Mouse (Mus musculus) neural tube, embryonic 11.5 days (tissue): ENCODE data around the gene Dync1i1. TPM values are rescaled to one million over a fixed set of nuclear protein-coding genes. Genes with fewer than 3 reads are reported as not detected.

Source experiments
- ATAC-seq: fragments of 200-750 bp; cut with Nextera tagmentation; 2 replicates; pipeline ENCODE4 v1.8.0; 2017; ENCODE audit warnings: moderate number of reproducible peaks, mild to moderate bottlenecking, moderate TSS enrichment, moderate library complexity; ENCODE audit not compliant: insufficient read depth, low FRiP score, low TSS enrichment
- DNase-seq: peaks from one replicate; pipeline ENCODE4 v3.0.0-alpha.2; 2015; ENCODE audit warnings: low spot score
- H3K27ac ChIP-seq: fragments of 300-500 bp; sonication (generic); 2 replicates; pipeline ENCODE4 v1.5.1; 2014; ENCODE audit warnings: low read depth, mild to moderate bottlenecking, low read length
- H3K27me3 ChIP-seq: fragments of 300-500 bp; sonication (generic); 2 replicates; pipeline ENCODE4 v1.6.1; 2014; ENCODE audit warnings: mild to moderate bottlenecking, low read length, mixed read lengths; ENCODE audit not compliant: control insufficient read depth, insufficient read depth
- H3K36me3 ChIP-seq: fragments of 300-500 bp; sonication (generic); 2 replicates; pipeline ENCODE4 v1.6.1; 2014; ENCODE audit warnings: mild to moderate bottlenecking, low read length, moderate library complexity, mixed read lengths; ENCODE audit not compliant: control insufficient read depth, insufficient read depth
- H3K4me1 ChIP-seq: fragments of 300-500 bp; sonication (generic); 2 replicates; pipeline ENCODE4 v1.6.1; 2014; ENCODE audit warnings: low read length, mixed read lengths; ENCODE audit not compliant: control insufficient read depth, insufficient read depth
- H3K4me2 ChIP-seq: fragments of 300-500 bp; sonication (generic); 2 replicates; pipeline ENCODE4 v1.6.1; 2014; ENCODE audit warnings: low read depth, mild to moderate bottlenecking, moderate library complexity
- H3K4me3 ChIP-seq: fragments of 300-500 bp; sonication (generic); 2 replicates; pipeline ENCODE4 v1.5.1; 2014; ENCODE audit warnings: low read depth, low read length
- H3K9ac ChIP-seq: fragments of 300-500 bp; sonication (generic); 2 replicates; pipeline ENCODE4 v1.6.1; 2014; ENCODE audit warnings: mild to moderate bottlenecking, low read length
- H3K9me3 ChIP-seq: fragments of 300-500 bp; sonication (generic); 2 replicates; pipeline ENCODE4 v1.6.1; 2016; ENCODE audit warnings: low read length; ENCODE audit not compliant: control insufficient read depth
- WGBS: fragments of 180-500 bp; shearing (Covaris S2); extraction: QIAGEN DNeasy Blood & Tissue Kit; methylation state at CpG from one replicate; pipeline ENCODE4 v1.1.7; 2014; 5-methylcytosine and 5-hydroxymethylcytosine counted together
- polyA plus RNA-seq: library from polyadenylated mRNA; unstranded; fragments of >200 nt; fragmentation: Nextera tagmentation; extraction: Ambion mirVana; gene quantifications from 2 replicates; pipeline ENCODE4 v1.2.1, GENCODE M21; 2014

Gene Dync1i1
- polyA plus RNA-seq, 1 experiment from 2014 or later: 11.5 TPM

DNA sequence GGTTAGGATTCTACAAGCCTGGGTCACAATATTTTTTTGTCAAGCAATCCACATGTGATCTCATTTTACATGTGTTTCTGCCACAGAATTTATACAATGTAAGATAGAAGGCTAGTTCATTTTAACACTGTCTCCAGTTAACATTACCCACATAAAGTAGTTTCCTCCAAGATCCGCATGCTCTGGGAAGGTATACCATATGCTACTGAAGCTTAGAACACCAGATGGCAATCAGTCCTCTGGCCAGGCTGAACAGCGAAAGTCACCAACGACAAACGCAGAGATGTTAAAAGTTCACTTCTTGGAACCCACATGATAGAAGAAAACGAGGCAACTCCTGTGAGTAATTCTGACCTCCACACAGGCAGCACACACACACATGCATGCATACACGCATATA lies 265.8 kb downstream of the Dync1i1 start:
- DNase-seq: no peak
- H3K4me1 ChIP-seq: no peaks in the 10 kb centered on the region; the same call in 1 of the 2 replicates
- no peaks in the 10 kb centered on the region for H3K36me3 ChIP-seq
- no peak overlapping the region for H3K27ac ChIP-seq
- 63% methylated on average over 6 of the region's 6 CpGs for WGBS
- H3K4me2 ChIP-seq: no peak overlapping the region
- H3K9ac ChIP-seq: no peak overlapping the region
- H3K27me3 ChIP-seq: no peaks in the 10 kb centered on the region
- ATAC-seq: no peak
- no peak overlapping the region for H3K4me3 ChIP-seq
- no peaks in the 10 kb centered on the region for H3K9me3 ChIP-seq

- Histone ChIP-seq H3K9ac (no peak overlapping the region), H3K9me3 (no peaks in the 10 kb centered on the region), H3K4me1 (no peaks in the 10 kb centered on the region; the same call in 1 of the 2 replicates), H3K4me2 (no peak overlapping the region), H3K27ac (no peak overlapping the region), H3K4me3 (no peak overlapping the region), H3K36me3 (no peaks in the 10 kb centered on the region), H3K27me3 (no peaks in the 10 kb centered on the region)
- ATAC-seq (no peak), DNase-seq (no peak)
- WGBS: 57% methylated on average over 25 of the region's 25 CpGs
Measured at GRCm38 (mm10) chr6:5991817-5992755, 266.6 kb downstream of the Dync1i1 start.

GRCm38 (mm10) chr6:5993056-5993455 lies 267.6 kb downstream of the Dync1i1 start:
- peaks cover 2% of the 10 kb centered on the region; the same call in 1 of the 2 replicates for H3K4me1 ChIP-seq
- no peaks in the 10 kb centered on the region for H3K9me3 ChIP-seq
- H3K4me3 ChIP-seq: no peak overlapping the region
- no peak overlapping the region for H3K27ac ChIP-seq
- H3K4me2 ChIP-seq: no peak overlapping the region
- no peak for ATAC-seq
- H3K27me3 ChIP-seq: no peaks in the 10 kb centered on the region
- no peak overlapping the region for H3K9ac ChIP-seq
- 63% methylated on average over 7 of the region's 7 CpGs for WGBS
- no peaks in the 10 kb centered on the region for H3K36me3 ChIP-seq
- DNase-seq: no peak

DNA sequence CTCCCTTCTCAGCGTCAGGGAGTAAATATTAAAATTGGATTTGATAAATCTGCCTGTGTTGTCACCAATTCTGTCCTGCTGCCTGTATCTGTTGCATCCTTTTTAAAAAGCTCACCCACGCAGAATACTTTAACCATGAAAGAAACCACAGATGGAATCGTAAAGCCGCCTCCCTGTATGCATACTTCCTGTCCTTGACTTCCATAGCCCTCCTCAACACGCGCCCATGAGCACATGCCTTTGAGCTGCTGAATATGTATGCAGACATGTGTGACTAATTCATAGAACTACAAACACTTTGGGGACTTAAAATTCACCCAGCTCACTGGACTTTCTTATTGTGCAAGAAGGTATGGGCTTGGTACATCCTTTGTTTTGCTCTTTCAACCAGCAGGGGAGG lies 272.1 kb downstream of the Dync1i1 start:
- Histone ChIP-seq H3K9ac (no peak overlapping the region), H3K36me3 (no peaks in the 10 kb centered on the region), H3K9me3 (no peaks in the 10 kb centered on the region), H3K27ac (no peak overlapping the region), H3K4me2 (no peak overlapping the region), H3K27me3 (no peaks in the 10 kb centered on the region), H3K4me1 (peaks cover 2% of the 10 kb centered on the region; the same call in 1 of the 2 replicates), H3K4me3 (no peak overlapping the region)
- WGBS: 61% methylated on average over 6 of the region's 6 CpGs
- DNase-seq: no peak
- no peak for ATAC-seq

DNA sequence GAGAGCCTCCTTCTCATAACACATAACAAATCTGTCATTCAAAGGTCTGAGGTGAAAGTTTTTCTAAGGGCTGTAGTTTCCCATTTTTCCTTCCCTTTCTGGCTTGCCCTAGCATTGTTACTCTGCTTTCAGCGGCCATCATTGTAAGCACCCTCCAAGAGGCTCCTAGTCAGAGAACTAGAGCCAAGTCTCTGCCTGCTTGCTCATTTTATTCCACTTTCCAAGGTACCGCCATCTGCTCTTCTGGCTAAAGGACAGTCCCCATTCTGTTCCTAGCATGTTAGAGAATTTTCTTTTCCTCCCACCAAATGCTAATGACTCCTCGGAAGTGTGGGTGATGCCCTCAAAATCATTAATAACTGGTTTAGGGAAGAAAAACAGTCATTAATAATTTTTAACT lies 276.6 kb downstream of the Dync1i1 start:
- DNase-seq (no peak), ATAC-seq (no peak)
- no peaks in the 10 kb centered on the region for H3K36me3 ChIP-seq
- H3K4me3 ChIP-seq: no peak overlapping the region
- no peak overlapping the region for H3K4me2 ChIP-seq
- H3K27ac ChIP-seq: no peak overlapping the region
- peaks cover 2% of the 10 kb centered on the region; the same call in 1 of the 2 replicates for H3K4me1 ChIP-seq
- H3K9ac ChIP-seq: no peak overlapping the region
- WGBS: 86% methylated on average over 3 of the region's 3 CpGs
- no peaks in the 10 kb centered on the region for H3K27me3 ChIP-seq
- H3K9me3 ChIP-seq: no peaks in the 10 kb centered on the region

GRCm38 (mm10) chr6:6004756-6005485 lies 279.5 kb downstream of the Dync1i1 start:
- H3K9me3 ChIP-seq: no peaks in the 10 kb centered on the region
- DNase-seq: no peak
- H3K4me3 ChIP-seq: no peak overlapping the region
- H3K4me1 ChIP-seq: no peaks in the 10 kb centered on the region
- 78% methylated on average over 12 of the region's 12 CpGs for WGBS
- H3K36me3 ChIP-seq: no peaks in the 10 kb centered on the region
- H3K27ac ChIP-seq: no peak overlapping the region
- H3K4me2 ChIP-seq: no peak overlapping the region
- no peaks in the 10 kb centered on the region for H3K27me3 ChIP-seq
- no peak for ATAC-seq
- H3K9ac ChIP-seq: no peak overlapping the region

GRCm38 (mm10) chr6:6005762-6006431 lies 280.5 kb downstream of the Dync1i1 start:
- Histone ChIP-seq H3K9ac (peak overlapping the region; percentile 12; the same call in 1 of the 2 replicates), H3K4me3 (peak overlapping the region; percentile 39), H3K36me3 (no peaks in the 10 kb centered on the region), H3K27me3 (no peaks in the 10 kb centered on the region), H3K27ac (no peak overlapping the region), H3K9me3 (no peaks in the 10 kb centered on the region), H3K4me1 (no peaks in the 10 kb centered on the region), H3K4me2 (peak overlapping the region; percentile 68)
- DNase-seq: peak; percentile 89
- ATAC-seq: peak; percentile 96
- 1% methylated on average over 40 of the region's 42 CpGs for WGBS

- no peak for DNase-seq
- Histone ChIP-seq H3K27ac (no peak overlapping the region), H3K36me3 (no peaks in the 10 kb centered on the region), H3K9me3 (no peaks in the 10 kb centered on the region), H3K27me3 (no peaks in the 10 kb centered on the region), H3K4me2 (no peak overlapping the region), H3K4me1 (no peaks in the 10 kb centered on the region), H3K9ac (no peak overlapping the region), H3K4me3 (no peak overlapping the region)
- ATAC-seq: no peak
- 80% methylated on average over 2 of the region's 2 CpGs for WGBS
Measured at GRCm38 (mm10) chr6:6011364-6011763, 285.9 kb downstream of the Dync1i1 start.
